Mouse (Mus musculus): ENCODE data around the gene Lzts2. TPM values are rescaled to one million over a fixed set of nuclear protein-coding genes. Genes with fewer than 3 reads are reported as not detected.

Lzts2 gene
- polyA plus RNA-seq, 1 experiment from 2014 or later: 38.0 TPM

DNA sequence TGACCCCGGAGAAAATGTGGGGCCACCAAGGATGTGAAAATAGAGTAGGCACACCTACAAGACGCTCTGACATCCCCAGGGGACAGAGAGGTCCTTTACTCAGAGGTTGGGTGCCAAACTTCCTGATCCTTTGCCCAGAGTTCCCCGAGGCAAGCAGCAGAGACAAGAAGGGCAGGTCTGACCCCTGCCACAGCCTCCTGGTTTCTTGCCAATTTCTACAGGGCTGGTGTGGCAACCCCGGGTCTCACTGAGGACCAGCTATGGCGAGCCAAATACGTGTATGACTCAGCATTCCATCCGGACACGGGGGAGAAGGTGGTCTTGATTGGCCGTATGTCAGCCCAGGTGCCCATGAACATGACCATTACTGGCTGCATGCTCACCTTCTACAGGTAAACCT lies 35.3 kb downstream of the Lzts2 start:
- ATAC-seq (replicated peaks; ENCODE audit: extremely low read depth, insufficient read depth, low FRiP score): no peak
- H3K9me3 ChIP-seq (replicated peaks; ENCODE audit: control insufficient read depth, low read length): no peaks in the 10 kb centered on the region
- WGBS: 78% methylated on average over 9 of the region's 9 CpGs
- H3K27me3 ChIP-seq (ENCODE audit: control insufficient read depth, insufficient read depth, low read length): peaks cover 18% of the 10 kb centered on the region
- H3K36me3 ChIP-seq (ENCODE audit: control insufficient read depth, insufficient read depth): peaks cover 16% of the 10 kb centered on the region
- peaks cover 19% of the 10 kb centered on the region for H3K4me1 ChIP-seq (ENCODE audit: control insufficient read depth, insufficient read depth, low read length)
- no peak overlapping the region for H3K9ac ChIP-seq (ENCODE audit: low read length)
- no peak overlapping the region for H3K27ac ChIP-seq (ENCODE audit: low read length)
- H3K4me2 ChIP-seq (ENCODE audit: low read depth, low read length): no peak overlapping the region
- no peak overlapping the region for H3K4me3 ChIP-seq (ENCODE audit: low read length)

DNA sequence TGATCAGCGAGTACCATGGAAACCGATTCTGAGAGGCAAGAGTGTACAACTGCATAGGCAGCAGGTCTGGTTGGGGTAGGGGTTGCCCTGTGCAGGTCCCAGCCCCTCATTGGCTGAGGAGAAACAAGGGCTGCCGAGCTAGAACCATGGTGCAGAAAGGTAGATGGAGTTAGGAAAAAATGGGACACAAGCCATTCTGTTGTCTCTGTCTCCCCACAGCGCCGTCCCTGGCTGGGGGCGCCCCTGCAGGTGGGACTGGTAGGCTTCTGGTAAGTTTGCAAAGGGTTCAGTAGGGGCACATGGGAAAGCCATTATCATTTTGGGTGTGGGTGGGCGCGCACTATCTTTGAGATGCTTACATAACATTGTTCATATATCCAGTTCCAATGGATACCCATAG lies 39.2 kb downstream of the Lzts2 start:
- no peak overlapping the region for H3K27ac ChIP-seq (ENCODE audit: low read length)
- H3K27me3 ChIP-seq (ENCODE audit: control insufficient read depth, insufficient read depth, low read length): no peaks in the 10 kb centered on the region
- H3K9ac ChIP-seq (ENCODE audit: low read length): no peak overlapping the region
- no peak overlapping the region for H3K4me3 ChIP-seq (ENCODE audit: low read length)
- H3K4me2 ChIP-seq (ENCODE audit: low read depth, low read length): no peak overlapping the region
- no peaks in the 10 kb centered on the region for H3K9me3 ChIP-seq (replicated peaks; ENCODE audit: control insufficient read depth, low read length)
- 86% methylated on average over 8 of the region's 8 CpGs for WGBS
- peaks cover 18% of the 10 kb centered on the region for H3K4me1 ChIP-seq (ENCODE audit: control insufficient read depth, insufficient read depth, low read length)
- H3K36me3 ChIP-seq (ENCODE audit: control insufficient read depth, insufficient read depth): peaks cover 17% of the 10 kb centered on the region
- ATAC-seq (replicated peaks; ENCODE audit: extremely low read depth, insufficient read depth, low FRiP score): no peak

DNA sequence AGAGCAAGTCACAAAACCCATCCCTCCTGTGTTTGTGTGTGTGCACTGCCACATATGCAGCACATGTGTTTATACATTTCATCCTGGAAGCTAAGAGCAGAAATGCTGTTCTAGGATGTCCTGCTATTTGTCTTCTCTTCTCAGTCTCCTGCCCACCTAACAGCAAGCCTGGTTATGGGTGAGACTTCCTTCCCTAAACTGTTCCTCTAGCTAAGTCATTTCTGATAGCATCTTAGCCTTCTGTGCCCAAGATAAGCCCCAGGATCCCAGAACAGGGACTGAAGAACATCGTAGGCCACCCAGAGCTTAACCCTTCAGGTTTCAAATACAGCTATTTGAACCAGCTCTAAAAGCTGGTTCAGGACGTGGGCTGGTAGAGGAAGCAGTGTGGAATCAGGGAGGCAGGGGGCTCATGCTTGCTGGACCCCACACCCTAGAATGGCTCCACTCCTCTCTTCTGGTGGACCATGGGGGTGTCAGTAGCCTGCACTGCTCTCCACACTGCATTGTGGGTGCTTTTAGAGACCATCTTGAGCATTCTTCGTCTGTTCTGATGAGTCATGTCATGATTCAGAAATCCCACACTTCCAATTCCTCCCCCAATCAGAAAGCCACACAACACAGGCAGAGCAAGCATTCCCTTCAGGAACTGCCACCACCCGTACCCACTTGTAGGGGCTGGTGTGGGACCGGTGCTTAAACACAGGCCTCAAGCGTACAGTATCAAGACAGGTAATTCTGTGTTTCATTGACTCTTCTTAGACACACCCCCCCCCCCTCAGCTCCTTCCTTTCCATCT lies 40.9 kb downstream of the Lzts2 start:
- no peak overlapping the region for H3K9ac ChIP-seq (ENCODE audit: low read length)
- no peaks in the 10 kb centered on the region for H3K9me3 ChIP-seq (replicated peaks; ENCODE audit: control insufficient read depth, low read length)
- H3K27ac ChIP-seq (ENCODE audit: low read length): no peak overlapping the region
- H3K4me2 ChIP-seq (ENCODE audit: low read depth, low read length): no peak overlapping the region
- no peak for ATAC-seq (replicated peaks; ENCODE audit: extremely low read depth, insufficient read depth, low FRiP score)
- H3K4me3 ChIP-seq (ENCODE audit: low read length): no peak overlapping the region
- H3K27me3 ChIP-seq (ENCODE audit: control insufficient read depth, insufficient read depth, low read length): no peaks in the 10 kb centered on the region
- WGBS: 77% methylated on average over 6 of the region's 6 CpGs
- peaks cover 21% of the 10 kb centered on the region for H3K4me1 ChIP-seq (ENCODE audit: control insufficient read depth, insufficient read depth, low read length)
- H3K36me3 ChIP-seq (ENCODE audit: control insufficient read depth, insufficient read depth): peaks cover 17% of the 10 kb centered on the region

DNA sequence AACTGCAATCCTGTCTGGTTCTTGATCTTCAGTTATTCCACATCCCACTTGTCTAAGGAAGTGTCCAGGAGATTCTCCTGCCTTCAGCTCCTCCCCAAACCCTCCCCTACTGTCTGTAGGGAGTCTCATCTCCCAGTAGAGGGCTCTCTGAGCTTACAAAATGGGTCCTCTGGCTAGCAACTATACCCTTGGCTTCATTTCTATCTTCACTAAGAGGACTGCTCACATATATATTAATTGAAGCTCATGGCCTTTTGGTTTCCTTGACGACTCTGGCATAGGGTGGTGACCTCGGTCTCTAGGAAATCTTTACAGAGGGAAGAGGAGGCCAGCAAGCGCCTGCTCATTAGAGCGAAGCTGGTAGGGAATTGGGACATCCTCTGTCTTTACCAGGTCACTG lies 42.1 kb downstream of the Lzts2 start:
- Histone ChIP-seq H3K36me3 (ENCODE audit: control insufficient read depth, insufficient read depth) (peaks cover 11% of the 10 kb centered on the region), H3K9me3 (replicated peaks; ENCODE audit: control insufficient read depth, low read length) (no peaks in the 10 kb centered on the region), H3K9ac (ENCODE audit: low read length) (no peak overlapping the region), H3K27ac (ENCODE audit: low read length) (no peak overlapping the region), H3K27me3 (ENCODE audit: control insufficient read depth, insufficient read depth, low read length) (no peaks in the 10 kb centered on the region), H3K4me1 (ENCODE audit: control insufficient read depth, insufficient read depth, low read length) (peaks cover 21% of the 10 kb centered on the region), H3K4me2 (ENCODE audit: low read depth, low read length) (peak overlapping the region; percentile 81; the same call in 1 of the 2 replicates), H3K4me3 (ENCODE audit: low read length) (no peak overlapping the region)
- ATAC-seq (replicated peaks; ENCODE audit: extremely low read depth, insufficient read depth, low FRiP score): no peak
- WGBS: 43% methylated on average over 4 of the region's 4 CpGs

DNA sequence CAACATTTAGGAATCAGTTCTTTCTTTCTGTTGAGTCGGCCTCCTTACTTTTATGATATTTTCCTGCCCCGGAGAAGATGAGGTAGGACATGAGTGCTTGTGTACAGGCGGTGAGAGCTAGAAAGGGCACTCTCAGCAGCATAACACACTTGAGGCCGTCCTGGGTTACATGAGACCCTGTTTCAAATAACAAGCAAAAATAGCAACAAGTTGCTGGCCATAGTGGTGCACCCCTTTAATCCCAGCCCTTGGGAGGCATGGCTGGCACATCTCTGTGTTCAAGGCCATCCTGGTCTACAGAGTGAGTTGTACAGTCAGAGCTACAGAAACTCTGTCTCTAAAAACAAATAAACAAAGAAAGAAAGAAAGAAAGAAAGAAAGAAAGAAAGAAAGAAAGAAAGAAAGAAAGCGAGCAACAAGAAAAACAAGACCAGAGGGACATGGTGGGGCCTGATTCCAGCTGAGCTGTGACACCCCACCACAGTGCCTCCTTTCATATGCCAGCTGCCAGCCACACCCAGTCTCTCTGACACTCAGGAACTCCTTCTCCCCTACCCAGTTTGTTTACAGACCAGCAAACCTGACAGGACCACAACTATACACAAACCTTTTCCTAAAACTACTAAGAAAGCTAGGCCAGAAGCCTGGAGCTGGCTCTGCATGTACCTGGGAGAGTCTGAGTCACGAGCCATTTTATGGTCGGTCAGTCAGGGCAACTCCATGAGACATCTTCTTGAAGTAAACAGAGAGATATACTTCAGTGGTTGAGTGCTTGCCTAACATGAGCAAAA lies 42.9 kb downstream of the Lzts2 start:
- Histone ChIP-seq H3K9me3 (replicated peaks; ENCODE audit: control insufficient read depth, low read length) (no peaks in the 10 kb centered on the region), H3K27me3 (ENCODE audit: control insufficient read depth, insufficient read depth, low read length) (no peaks in the 10 kb centered on the region), H3K4me1 (ENCODE audit: control insufficient read depth, insufficient read depth, low read length) (peaks cover 21% of the 10 kb centered on the region), H3K4me2 (ENCODE audit: low read depth, low read length) (peak overlapping the region; percentile 81), H3K4me3 (ENCODE audit: low read length) (peak overlapping the region; percentile 67), H3K27ac (ENCODE audit: low read length) (peak overlapping the region; percentile 97), H3K36me3 (ENCODE audit: control insufficient read depth, insufficient read depth) (peaks cover 9% of the 10 kb centered on the region), H3K9ac (ENCODE audit: low read length) (peak overlapping the region; percentile 86)
- 59% methylated on average over 7 of the region's 7 CpGs for WGBS
- ATAC-seq (replicated peaks; ENCODE audit: extremely low read depth, insufficient read depth, low FRiP score): no peak

DNA sequence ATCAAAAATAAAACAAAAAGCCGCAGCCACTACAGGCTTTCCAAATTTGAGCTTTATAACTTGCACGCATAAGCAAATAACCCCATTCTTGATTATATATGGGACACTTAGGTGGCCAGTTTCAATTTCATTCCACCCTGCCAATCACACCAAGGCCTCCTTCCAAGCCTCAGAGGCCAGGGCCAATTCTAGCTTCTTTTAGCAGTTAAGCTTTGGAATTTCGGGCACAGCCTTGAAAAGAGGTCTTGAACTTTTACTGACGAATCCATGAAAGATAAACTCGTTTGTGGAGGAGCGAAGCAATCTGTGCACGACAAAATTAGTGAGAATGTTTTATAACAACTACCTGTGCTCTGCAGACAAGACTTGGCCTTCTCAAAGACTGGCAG lies 43.5 kb downstream of the Lzts2 start:
- 33% methylated on average over 7 of the region's 7 CpGs for WGBS
- ATAC-seq (replicated peaks; ENCODE audit: extremely low read depth, insufficient read depth, low FRiP score): no peak
- peak overlapping the region; percentile 97 for H3K27ac ChIP-seq (ENCODE audit: low read length)
- peak overlapping the region; percentile 67 for H3K4me3 ChIP-seq (ENCODE audit: low read length)
- peak overlapping the region; percentile 86 for H3K9ac ChIP-seq (ENCODE audit: low read length)
- H3K9me3 ChIP-seq (replicated peaks; ENCODE audit: control insufficient read depth, low read length): no peaks in the 10 kb centered on the region
- H3K36me3 ChIP-seq (ENCODE audit: control insufficient read depth, insufficient read depth): peaks cover 3% of the 10 kb centered on the region; the same call in 1 of the 2 replicates
- H3K4me2 ChIP-seq (ENCODE audit: low read depth, low read length): peak overlapping the region; percentile 81
- H3K27me3 ChIP-seq (ENCODE audit: control insufficient read depth, insufficient read depth, low read length): no peaks in the 10 kb centered on the region
- peaks cover 21% of the 10 kb centered on the region for H3K4me1 ChIP-seq (ENCODE audit: control insufficient read depth, insufficient read depth, low read length)

DNA sequence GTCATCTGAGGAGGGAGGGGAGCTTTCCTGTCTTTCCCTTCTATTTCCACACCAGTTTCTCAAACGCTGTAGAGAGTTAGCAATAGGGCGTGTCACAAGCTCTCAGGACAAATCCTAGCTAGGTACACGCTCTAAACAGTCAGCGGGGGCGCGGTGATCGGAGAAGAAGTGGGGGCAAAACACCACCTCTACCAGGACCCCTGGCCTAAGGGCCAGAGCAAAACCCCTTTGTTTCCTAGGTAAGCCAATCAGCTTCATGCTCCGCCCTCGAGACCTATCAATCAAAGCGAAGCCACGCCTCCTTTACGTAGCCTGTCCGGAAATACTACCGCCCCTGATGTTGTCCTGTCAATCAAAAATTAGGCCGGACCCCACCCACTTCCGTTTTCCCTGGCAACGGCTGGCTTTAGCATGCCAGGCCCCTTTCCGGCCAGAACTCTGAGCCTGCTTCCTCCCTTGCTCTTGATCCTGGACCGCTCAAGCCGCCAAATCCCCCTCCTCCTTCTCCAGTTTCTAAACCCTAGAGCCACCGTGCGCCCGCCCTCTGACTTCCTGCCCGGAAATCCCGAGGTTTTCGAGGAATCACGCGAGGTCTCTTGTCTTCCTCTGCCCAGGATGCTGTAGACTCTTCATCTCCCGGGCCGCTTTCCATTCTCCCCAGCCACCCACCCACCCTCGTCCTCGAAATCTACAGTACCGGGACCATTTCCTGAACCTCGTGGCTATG lies 44.1 kb downstream of the Lzts2 start:
- peak; percentile 91 for ATAC-seq (replicated peaks; ENCODE audit: extremely low read depth, insufficient read depth, low FRiP score)
- H3K27ac ChIP-seq (ENCODE audit: low read length): peak overlapping the region; percentile 97
- WGBS: under 1% methylated on average over 34 of the region's 34 CpGs
- H3K9ac ChIP-seq (ENCODE audit: low read length): peak overlapping the region; percentile 86
- H3K4me1 ChIP-seq (ENCODE audit: control insufficient read depth, insufficient read depth, low read length): peaks cover 21% of the 10 kb centered on the region
- peak overlapping the region; percentile 67 for H3K4me3 ChIP-seq (ENCODE audit: low read length)
- peak overlapping the region; percentile 81 for H3K4me2 ChIP-seq (ENCODE audit: low read depth, low read length)
- H3K36me3 ChIP-seq (ENCODE audit: control insufficient read depth, insufficient read depth): 0 out of 2 replicates have a peak, but pooled peaks cover 3% of the 10 kb centered on the region
- no peaks in the 10 kb centered on the region for H3K9me3 ChIP-seq (replicated peaks; ENCODE audit: control insufficient read depth, low read length)
- H3K27me3 ChIP-seq (ENCODE audit: control insufficient read depth, insufficient read depth, low read length): no peaks in the 10 kb centered on the region

DNA sequence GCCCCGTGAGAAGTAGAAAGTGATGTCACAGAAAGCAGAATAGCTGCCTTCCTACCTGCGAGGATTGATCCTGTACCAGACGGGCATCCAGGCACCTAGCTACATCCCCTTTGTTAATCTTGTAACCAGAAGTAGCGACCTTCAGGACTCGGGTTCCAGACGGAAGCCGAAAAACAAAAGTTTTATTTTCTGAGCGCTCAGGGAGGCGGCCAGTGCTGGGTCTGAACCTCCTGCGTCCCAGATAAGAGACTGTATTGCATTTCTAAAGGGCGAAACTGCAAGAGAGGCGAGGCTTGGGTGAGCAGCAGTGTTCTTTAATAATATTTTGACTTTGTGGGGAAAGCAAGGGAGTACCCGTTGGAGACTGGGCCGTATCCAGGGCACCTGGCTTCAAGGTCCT lies 44.6 kb downstream of the Lzts2 start:
- Histone ChIP-seq H3K9ac (ENCODE audit: low read length) (peak overlapping the region; percentile 86), H3K27ac (ENCODE audit: low read length) (peak overlapping the region; percentile 97), H3K4me3 (ENCODE audit: low read length) (peak overlapping the region; percentile 67), H3K9me3 (replicated peaks; ENCODE audit: control insufficient read depth, low read length) (no peaks in the 10 kb centered on the region), H3K4me2 (ENCODE audit: low read depth, low read length) (peak overlapping the region; percentile 81), H3K4me1 (ENCODE audit: control insufficient read depth, insufficient read depth, low read length) (peaks cover 21% of the 10 kb centered on the region), H3K27me3 (ENCODE audit: control insufficient read depth, insufficient read depth, low read length) (peaks cover 4% of the 10 kb centered on the region; the same call in 1 of the 2 replicates), H3K36me3 (ENCODE audit: control insufficient read depth, insufficient read depth) (0 out of 2 replicates have a peak, but pooled peaks cover 3% of the 10 kb centered on the region)
- no peak for ATAC-seq (replicated peaks; ENCODE audit: extremely low read depth, insufficient read depth, low FRiP score)
- WGBS: 1% methylated on average over 14 of the region's 14 CpGs
